Mouse (Mus musculus) cerebellum, adult 2 months (tissue): ENCODE measurements at regions not wholly inside any gene's neighbourhood (a gene's known extent, or its start where the extent isn't known, plus 50 kb on each side); places are given as distances from the start of the nearest gene placed in this dataset.

Experiments
- CTCF ChIP-seq: fragments of 200-500 bp; IDR thresholded peaks from 2 replicates; pipeline ENCODE4 v1.5.1; 2011; ENCODE audit warnings: low read depth, mild to moderate bottlenecking, control low read depth, low read length, moderate library complexity, borderline replicate concordance; ENCODE audit not compliant: insufficient read depth
- POLR2A ChIP-seq: fragments of 200-500 bp; IDR thresholded peaks from 2 replicates; pipeline ENCODE4 v1.6.1; 2011; ENCODE audit warnings: low read length, control low read depth, borderline replicate concordance; ENCODE audit not compliant: insufficient read depth

DNA sequence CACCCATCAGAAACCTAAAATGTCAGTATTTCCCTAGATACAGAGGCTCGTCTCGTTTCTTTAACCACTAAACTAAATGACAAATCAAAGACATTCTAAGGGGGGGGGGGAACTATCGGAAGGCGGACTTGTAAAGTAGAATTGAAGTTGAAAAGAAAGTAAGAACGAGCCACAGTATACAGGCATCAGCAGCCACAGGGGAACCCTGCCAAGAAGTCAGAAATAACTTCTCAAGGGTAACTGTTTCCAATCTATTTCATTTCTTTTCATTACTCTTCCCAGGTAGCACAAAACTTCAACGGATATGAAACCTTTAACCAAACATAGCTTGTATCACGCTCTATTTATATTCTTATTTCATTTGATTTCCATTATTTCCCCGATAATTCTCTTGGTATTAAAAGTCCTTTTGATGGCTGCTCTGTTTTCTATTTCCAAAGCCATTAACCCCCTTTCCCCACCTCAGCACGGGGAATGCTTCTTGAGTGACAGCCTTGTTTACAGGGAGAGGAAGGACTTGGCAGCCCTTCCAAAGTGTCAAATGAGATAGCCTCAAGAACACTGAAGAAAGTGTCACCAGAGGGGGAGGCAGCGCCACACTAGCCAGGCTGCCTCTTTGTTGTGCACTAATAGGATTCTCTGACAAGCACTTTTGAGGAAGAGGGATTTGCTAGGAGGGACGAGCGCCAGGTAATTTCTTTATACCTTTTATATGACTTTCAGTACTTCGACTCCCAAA is 306.7 kb downstream of the Prim2 start:
- TF ChIP-seq CTCF, result no peak
- no peak for TF ChIP-seq POLR2A
